Mouse (Mus musculus) midbrain, embryonic 14.5 days (tissue): Measurements from ENCODE around the gene Fam171a1. TPM values are rescaled to one million over a fixed set of nuclear protein-coding genes. Genes with fewer than 3 reads are reported as not detected.
"Not testable (repeated sequence)": the region's sequence is repeated elsewhere in the genome, so short reads cannot be mapped to it uniquely, and the experiment has no call there.

Experiments
- ATAC-seq: fragments of 200-750 bp; cut with Nextera tagmentation; 2 replicates; pipeline ENCODE4 v1.8.0; 2017; ENCODE audit warnings: moderate number of reproducible peaks, moderate library complexity; ENCODE audit not compliant: low FRiP score, low TSS enrichment
- DNase-seq: peaks from one replicate; pipeline ENCODE4 v3.0.0-alpha.2; 2015
- H3K27ac ChIP-seq: fragments of 300-500 bp; sonication (generic); replicated peaks from 2 replicates; pipeline ENCODE4 v1.5.1; 2014; ENCODE audit warnings: mild to moderate bottlenecking, low read depth, low read length, moderate library complexity
- H3K27me3 ChIP-seq: fragments of 300-500 bp; sonication (generic); 2 replicates; pipeline ENCODE4 v1.6.1; 2014; ENCODE audit warnings: low read length, control low read depth, mixed read lengths; ENCODE audit not compliant: control insufficient read depth, insufficient read depth
- H3K36me3 ChIP-seq: fragments of 300-500 bp; sonication (generic); 2 replicates; pipeline ENCODE4 v1.6.1; 2014; ENCODE audit warnings: low read length, control low read depth; ENCODE audit not compliant: control insufficient read depth, insufficient read depth
- H3K4me1 ChIP-seq: fragments of 300-500 bp; sonication (generic); 2 replicates; pipeline ENCODE4 v1.6.1; 2014; ENCODE audit warnings: mild to moderate bottlenecking, antibody characterized with exemption, low read length, control low read depth; ENCODE audit not compliant: control insufficient read depth, insufficient read depth
- H3K4me2 ChIP-seq: fragments of 300-500 bp; sonication (generic); 2 replicates; pipeline ENCODE4 v1.6.1; 2014; ENCODE audit warnings: mild to moderate bottlenecking, low read length, moderate library complexity
- H3K4me3 ChIP-seq: fragments of 300-500 bp; sonication (generic); replicated peaks from 2 replicates; pipeline ENCODE4 v1.5.1; 2014; ENCODE audit warnings: low read depth, low read length
- H3K9ac ChIP-seq: fragments of 300-500 bp; sonication (generic); replicated peaks from 2 replicates; pipeline ENCODE4 v1.6.1; 2014; ENCODE audit warnings: mild to moderate bottlenecking, low read length, moderate library complexity
- H3K9me3 ChIP-seq: fragments of 300-500 bp; sonication (generic); 2 replicates; pipeline ENCODE4 v1.6.1; 2016; ENCODE audit warnings: low read length, control low read depth, mixed read lengths; ENCODE audit not compliant: control insufficient read depth
- WGBS: fragments of 180-500 bp; shearing (Covaris S2); extraction: QIAGEN DNeasy Blood & Tissue Kit; methylation state at CpG from one replicate; pipeline ENCODE4 v1.1.7; 2014; 5-methylcytosine and 5-hydroxymethylcytosine counted together
- polyA plus RNA-seq: library from polyadenylated mRNA; unstranded; fragments of >200 nt; fragmentation: Nextera tagmentation; extraction: Ambion mirVana; gene quantifications from 2 replicates; pipeline ENCODE4 v1.2.1, GENCODE M21; 2014

Gene Fam171a1
- polyA plus RNA-seq, 1 experiment from 2014 or later = 50.9 TPM

GRCm38 (mm10) chr2:3191149-3191548, 77.1 kb downstream of the Fam171a1 start:
- no peak overlapping the region for H3K4me3 ChIP-seq
- no peak overlapping the region for H3K27ac ChIP-seq
- 75% methylated on average over 6 of the region's 6 CpGs for whole genome bisulfite sequencing
- no peak overlapping the region for H3K9ac ChIP-seq
- H3K27me3 ChIP-seq = no peaks in the 10 kb centered on the region
- ATAC-seq = no peak
- H3K4me1 ChIP-seq = no peaks in the 10 kb centered on the region
- H3K9me3 ChIP-seq = no peaks in the 10 kb centered on the region
- no peak overlapping the region for H3K4me2 ChIP-seq
- H3K36me3 ChIP-seq = peaks cover 43% of the 10 kb centered on the region
- no peak for DNase-seq

GRCm38 (mm10) chr2:3195511-3195910, 81.5 kb downstream of the Fam171a1 start:
- Histone ChIP-seq H3K4me2 (no peak overlapping the region), H3K27ac (no peak overlapping the region), H3K4me1 (no peaks in the 10 kb centered on the region), H3K4me3 (no peak overlapping the region), H3K9ac (no peak overlapping the region), H3K27me3 (no peaks in the 10 kb centered on the region), H3K9me3 (no peaks in the 10 kb centered on the region), H3K36me3 (peaks cover 40% of the 10 kb centered on the region)
- DNase-seq (no peak), ATAC-seq (no peak)
- WGBS = 48% methylated on average over 5 of the region's 5 CpGs

DNA sequence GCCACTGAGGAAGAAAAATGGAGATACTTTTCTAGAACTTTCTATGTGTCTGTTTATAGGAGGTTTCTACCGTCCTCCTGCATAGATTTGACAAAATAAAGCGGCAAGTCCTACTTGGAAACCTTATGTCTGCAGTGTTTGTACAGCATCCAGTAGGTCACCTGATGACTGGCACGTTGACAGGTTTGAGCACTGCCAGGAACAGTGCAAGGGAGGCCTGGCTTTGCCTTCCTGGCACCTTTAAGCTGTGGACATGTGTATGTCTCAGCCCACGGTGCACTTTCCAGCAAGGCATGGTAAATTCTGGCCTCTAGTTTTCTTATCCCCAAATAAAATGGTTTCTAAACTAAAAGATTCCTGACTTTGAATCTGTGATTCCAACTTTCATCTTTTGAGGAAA, 86.4 kb downstream of the Fam171a1 start:
- H3K27ac ChIP-seq = no peak overlapping the region
- DNase-seq (no peak), ATAC-seq (no peak)
- H3K4me2 ChIP-seq = no peak overlapping the region
- 95% methylated on average over 4 of the region's 4 CpGs for WGBS
- H3K4me1 ChIP-seq = no peaks in the 10 kb centered on the region
- peaks cover 43% of the 10 kb centered on the region for H3K36me3 ChIP-seq
- H3K9ac ChIP-seq = no peak overlapping the region
- H3K27me3 ChIP-seq = no peaks in the 10 kb centered on the region
- H3K9me3 ChIP-seq = no peaks in the 10 kb centered on the region
- H3K4me3 ChIP-seq = no peak overlapping the region

- ATAC-seq (no peak), DNase-seq (no peak)
- H3K27me3 ChIP-seq = no peaks in the 10 kb centered on the region
- H3K27ac ChIP-seq = no peak overlapping the region
- no peaks in the 10 kb centered on the region for H3K4me1 ChIP-seq
- no peak overlapping the region for H3K9ac ChIP-seq
- H3K9me3 ChIP-seq = no peaks in the 10 kb centered on the region
- H3K36me3 ChIP-seq = peaks cover 28% of the 10 kb centered on the region
- H3K4me3 ChIP-seq = no peak overlapping the region
- no peak overlapping the region for H3K4me2 ChIP-seq
- WGBS = 73% methylated on average over 9 of the region's 9 CpGs
These were observed 93.1 kb downstream of the Fam171a1 start for GRCm38 (mm10) chr2:3206975-3207642.

DNA sequence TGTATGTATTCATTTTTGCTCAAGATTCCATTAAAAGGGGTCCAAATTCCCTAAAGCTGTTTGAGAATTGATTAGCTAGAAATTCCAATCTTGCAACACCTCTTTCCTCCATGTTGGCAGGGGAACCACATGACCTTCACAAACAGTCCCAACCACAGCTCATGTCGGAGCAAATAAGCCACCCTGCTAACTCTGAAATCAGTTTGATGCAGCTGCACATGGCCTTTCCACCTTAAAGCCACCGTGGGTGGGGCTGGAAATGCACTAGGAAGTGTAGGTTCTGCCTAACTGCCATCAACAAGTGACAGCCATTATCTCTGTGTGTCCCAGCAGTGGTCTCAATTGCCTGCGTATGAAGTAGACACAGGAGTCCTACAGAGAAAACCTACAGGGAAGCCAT, 101.5 kb downstream of the Fam171a1 start:
- DNase-seq = no peak
- Histone ChIP-seq H3K9me3 (no peaks in the 10 kb centered on the region), H3K9ac (no peak overlapping the region), H3K27me3 (no peaks in the 10 kb centered on the region), H3K4me1 (no peaks in the 10 kb centered on the region), H3K4me2 (no peak overlapping the region), H3K36me3 (peaks cover 11% of the 10 kb centered on the region), H3K4me3 (no peak overlapping the region), H3K27ac (no peak overlapping the region)
- WGBS = 85% methylated on average over 3 of the region's 3 CpGs
- ATAC-seq = no peak

DNA sequence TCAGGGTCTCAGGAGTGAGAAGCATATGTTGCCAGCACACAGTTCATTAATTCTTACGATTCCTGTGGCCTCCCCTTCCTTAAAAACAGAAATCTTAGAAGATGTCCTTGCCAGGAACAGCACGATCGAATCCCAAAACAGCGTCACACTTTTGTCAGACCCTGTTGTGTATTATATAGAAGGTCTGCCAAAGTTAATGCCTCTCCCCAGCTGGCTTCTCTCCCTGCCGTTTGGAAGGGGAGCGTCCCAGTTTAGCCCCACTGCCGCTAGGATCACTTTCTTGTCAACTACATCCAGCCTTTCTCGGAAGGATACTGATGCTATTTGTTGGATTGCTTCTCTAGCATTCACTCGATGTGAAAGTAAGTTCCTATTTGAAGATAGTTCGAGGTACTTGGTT, 102.6 kb downstream of the Fam171a1 start:
- no peaks in the 10 kb centered on the region for H3K27me3 ChIP-seq
- H3K9me3 ChIP-seq = no peaks in the 10 kb centered on the region
- H3K4me3 ChIP-seq = no peak overlapping the region
- ATAC-seq (no peak), DNase-seq (no peak)
- H3K27ac ChIP-seq = no peak overlapping the region
- peaks cover 17% of the 10 kb centered on the region for H3K36me3 ChIP-seq
- H3K9ac ChIP-seq = no peak overlapping the region
- WGBS = 92% methylated on average over 10 of the region's 10 CpGs
- H3K4me2 ChIP-seq = no peak overlapping the region
- no peaks in the 10 kb centered on the region for H3K4me1 ChIP-seq

DNA sequence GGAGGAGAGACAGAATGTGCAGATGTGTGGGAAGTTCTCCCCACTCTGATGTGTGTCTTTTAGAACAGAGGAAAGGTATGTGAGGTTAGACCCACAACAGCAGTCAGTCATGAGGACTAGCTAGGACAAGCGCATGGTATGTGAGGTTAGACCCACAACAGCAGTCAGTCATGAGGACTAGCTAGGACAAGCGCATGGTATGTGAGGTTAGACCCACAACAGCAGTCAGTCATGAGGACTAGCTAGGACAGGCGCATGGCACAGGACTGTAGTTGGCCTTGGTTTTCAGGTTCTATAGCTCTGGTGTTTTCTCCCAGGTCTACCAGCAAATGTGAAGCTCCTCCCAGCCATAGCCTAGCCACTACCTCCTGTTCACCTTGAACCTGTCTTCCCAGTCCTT, 103.6 kb downstream of the Fam171a1 start:
- not testable (repeated sequence) for DNase-seq, H3K4me2 ChIP-seq, H3K9ac ChIP-seq, ATAC-seq, H3K4me3 ChIP-seq, H3K27me3 ChIP-seq, H3K9me3 ChIP-seq, H3K4me1 ChIP-seq, H3K27ac ChIP-seq
- WGBS = 96% methylated on average over 3 of the region's 3 CpGs
- H3K36me3 ChIP-seq = peaks cover 17% of the 10 kb centered on the region

DNA sequence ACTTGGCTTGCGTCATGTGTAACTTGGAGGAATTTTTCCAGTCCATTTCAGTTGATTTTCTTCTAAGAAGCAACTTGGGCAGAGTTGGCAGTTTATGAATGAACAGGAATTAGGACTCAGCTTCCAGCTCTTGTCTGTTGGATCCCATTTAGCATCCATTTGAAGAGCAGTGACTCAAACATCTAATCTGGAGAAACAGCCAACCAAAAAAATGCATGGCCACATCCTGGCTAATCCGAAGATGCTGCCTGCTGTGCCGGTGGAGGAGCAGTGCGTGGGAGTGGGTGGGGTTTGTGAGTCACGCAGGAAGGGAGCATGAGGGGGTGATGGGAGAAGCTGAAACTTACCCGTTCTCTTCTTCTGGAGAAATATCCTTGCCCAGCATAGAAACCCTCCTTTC, 104.2 kb downstream of the Fam171a1 start:
- H3K27ac ChIP-seq = no peak overlapping the region
- WGBS = 80% methylated on average over 6 of the region's 6 CpGs
- H3K4me2 ChIP-seq = no peak overlapping the region
- no peaks in the 10 kb centered on the region for H3K9me3 ChIP-seq
- no peaks in the 10 kb centered on the region for H3K4me1 ChIP-seq
- H3K4me3 ChIP-seq = no peak overlapping the region
- DNase-seq (no peak), ATAC-seq (no peak)
- peaks cover 17% of the 10 kb centered on the region for H3K36me3 ChIP-seq
- H3K9ac ChIP-seq = no peak overlapping the region
- H3K27me3 ChIP-seq = no peaks in the 10 kb centered on the region

DNA sequence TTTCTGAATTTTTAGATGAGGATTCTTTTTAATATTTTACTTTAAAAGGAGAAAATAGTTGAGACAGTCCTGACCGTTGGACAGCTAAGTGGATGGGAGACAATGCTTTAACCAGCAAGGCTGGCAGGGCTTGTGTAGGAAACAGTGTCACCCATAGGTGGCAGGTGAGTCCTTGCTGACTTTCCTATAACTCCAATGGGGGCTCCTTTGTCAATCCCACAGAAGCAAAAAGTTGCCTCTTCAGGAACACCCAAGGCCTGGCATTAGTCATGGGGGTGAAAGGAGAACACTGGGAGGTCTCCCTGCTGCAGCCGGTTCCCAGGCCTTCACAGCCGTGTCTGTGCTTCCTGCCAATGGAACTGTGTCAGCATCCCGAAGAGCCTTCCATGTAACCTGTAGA, 114.5 kb downstream of the Fam171a1 start:
- peak; percentile 39; the same call in 1 of the 2 replicates for ATAC-seq
- no peak overlapping the region for H3K4me3 ChIP-seq
- H3K36me3 ChIP-seq = peaks cover 30% of the 10 kb centered on the region
- H3K9me3 ChIP-seq = no peaks in the 10 kb centered on the region
- no peak overlapping the region for H3K9ac ChIP-seq
- no peak overlapping the region for H3K4me2 ChIP-seq
- H3K27me3 ChIP-seq = no peaks in the 10 kb centered on the region
- no peak overlapping the region for H3K27ac ChIP-seq
- 76% methylated on average over 4 of the region's 4 CpGs for WGBS
- no peaks in the 10 kb centered on the region for H3K4me1 ChIP-seq
- DNase-seq = peak; percentile 42
